Comparison of ENCODE assay signal across 26 mouse cellular contexts in genomic region chr4:99273466-99273865, GRCm38 (mm10). TPM values are rescaled to one million over a fixed set of nuclear protein-coding genes. Genes with fewer than 3 reads are reported as not detected.
A peak's percentile ranks its signal among the peaks of the same experiment; 100 is the strongest.
DNase-seq lines count a peak whose midpoint lies in the region; ATAC-seq lines count a peak whose summit lies in the region.
"Had no signal": no experiment of that assay in that cellular context is flagged by ENCODE, and none has a peak within 500 bp of the region (broad histone marks: within the 10 kb centered on the region; RNA-seq: fewer than 3 reads in every experiment).

No protein-coding gene starts in this region.

- H3K9me3 ChIP-seq in forebrain, embryonic 14.5 days (replicated peaks; ENCODE audit: control insufficient read depth, low read length), result no peaks in the 10 kb centered on the region
- H3K9me3 ChIP-seq in forebrain, embryonic 11.5 days (ENCODE audit: control insufficient read depth, low read length), result no peaks in the 10 kb centered on the region; the same call in 1 of the 2 replicates
- no peaks in the 10 kb centered on the region for H3K9me3 ChIP-seq in midbrain, embryonic 11.5 days (ENCODE audit: control insufficient read depth, low read length)
- peaks cover 4% of the 10 kb centered on the region; the same call in 1 of the 2 replicates for H3K9me3 ChIP-seq in midbrain, embryonic 10.5 days (replicated peaks)
- H3K9me3 ChIP-seq: embryonic facial prominence, embryonic 10.5 days; embryonic facial prominence, embryonic 12.5 days had no signal

- no peak overlapping the region for H3K4me3 ChIP-seq in forebrain, embryonic 14.5 days (ENCODE audit: low read depth, low read length)
- H3K4me3 ChIP-seq in forebrain, embryonic 11.5 days (ENCODE audit: low read depth, low read length), result no peak overlapping the region
- no peak overlapping the region for H3K4me3 ChIP-seq in midbrain, embryonic 11.5 days (ENCODE audit: low read depth, low read length)
- H3K4me3 ChIP-seq in midbrain, embryonic 10.5 days, result no peak overlapping the region
- H3K4me3 ChIP-seq: embryonic facial prominence, embryonic 10.5 days; embryonic facial prominence, embryonic 12.5 days; erythroblast, embryonic 14.5 days had no signal

- no peaks in the 10 kb centered on the region for H3K36me3 ChIP-seq in forebrain, embryonic 14.5 days (ENCODE audit: control insufficient read depth, insufficient read depth, low read length)
- no peaks in the 10 kb centered on the region for H3K36me3 ChIP-seq in forebrain, embryonic 11.5 days (ENCODE audit: control insufficient read depth, insufficient read depth, low read length)
- no peaks in the 10 kb centered on the region for H3K36me3 ChIP-seq in midbrain, embryonic 11.5 days (ENCODE audit: control insufficient read depth, insufficient read depth, low read length)
- peaks cover 13% of the 10 kb centered on the region; the same call in 1 of the 2 replicates for H3K36me3 ChIP-seq in midbrain, embryonic 10.5 days
- H3K36me3 ChIP-seq: G1E had no signal

- peaks cover 18% of the 10 kb centered on the region for H3K4me1 ChIP-seq in forebrain, embryonic 14.5 days (ENCODE audit: control insufficient read depth, insufficient read depth, low read length)
- peaks cover 2% of the 10 kb centered on the region; the same call in 1 of the 2 replicates for H3K4me1 ChIP-seq in forebrain, embryonic 11.5 days (replicated peaks; ENCODE audit: control insufficient read depth, insufficient read depth, low read length)
- peaks cover 20% of the 10 kb centered on the region for H3K4me1 ChIP-seq in midbrain, embryonic 11.5 days (ENCODE audit: control insufficient read depth, insufficient read depth, low read length)
- peaks cover 30% of the 10 kb centered on the region for H3K4me1 ChIP-seq in midbrain, embryonic 10.5 days
- H3K4me1 ChIP-seq: embryonic facial prominence, embryonic 12.5 days had no signal

- WGBS in forebrain, embryonic 14.5 days, result 56% methylated on average over 3 of the region's 3 CpGs
- 84% methylated on average over 3 of the region's 3 CpGs for WGBS in forebrain, embryonic 11.5 days
- 96% methylated on average over 3 of the region's 3 CpGs for WGBS in midbrain, embryonic 11.5 days
- WGBS in midbrain, embryonic 10.5 days, result 90% methylated on average over 3 of the region's 3 CpGs

- H3K27ac ChIP-seq in forebrain, embryonic 14.5 days (ENCODE audit: low read depth, low read length), result no peak overlapping the region
- H3K27ac ChIP-seq in forebrain, embryonic 11.5 days (ENCODE audit: low read depth, low read length), result no peak overlapping the region
- no peak overlapping the region; the same call in 1 of the 2 replicates for H3K27ac ChIP-seq in midbrain, embryonic 11.5 days (ENCODE audit: low read depth, low read length)
- H3K27ac ChIP-seq in midbrain, embryonic 10.5 days (replicated peaks), result no peak overlapping the region; the same call in 1 of the 2 replicates
- H3K27ac ChIP-seq: embryonic facial prominence, embryonic 12.5 days had no signal

- H3K4me2 ChIP-seq in forebrain, embryonic 14.5 days (ENCODE audit: low read length), result no peak overlapping the region
- H3K4me2 ChIP-seq in forebrain, embryonic 11.5 days (ENCODE audit: low read depth, low read length, severe bottlenecking), result no peak overlapping the region
- H3K4me2 ChIP-seq in midbrain, embryonic 11.5 days, result no peak overlapping the region
- H3K4me2 ChIP-seq: embryonic facial prominence, embryonic 12.5 days had no signal

- 0 out of 2 replicates have a peak, but pooled peaks have one; percentile 13 for ATAC-seq in forebrain, embryonic 14.5 days
- ATAC-seq in forebrain, embryonic 11.5 days (replicated peaks; ENCODE audit: low FRiP score), result no peak
- ATAC-seq in midbrain, embryonic 11.5 days (ENCODE audit: low FRiP score), result no peak
- no peak for ATAC-seq in erythroblast, adult 5-6 weeks (replicated peaks; ENCODE audit: low FRiP score, poor library complexity, severe bottlenecking)
- ATAC-seq: activated CD4-positive, CD25-positive, alpha-beta regulatory T cell, adult 4 months; CD4-positive, CD25-positive, alpha-beta regulatory T cell, adult 4 months; Patski had no signal

- peak; percentile 40 for DNase-seq in forebrain, embryonic 14.5 days (ENCODE audit: low spot score)
- no peak for DNase-seq in forebrain, embryonic 11.5 days (ENCODE audit: low spot score)
- DNase-seq in heart, adult 11 months, result peak; percentile 7
- no peak for DNase-seq in heart, postnatal 10 days
- DNase-seq in midbrain, embryonic 11.5 days (ENCODE audit: low spot score, missing footprints), result peak; percentile 73
- DNase-seq in midbrain, embryonic 10.5 days (ENCODE audit: low spot score), result no peak
- peak; percentile 40 for DNase-seq in brain, adult 2 months (ENCODE audit: low read depth, low spot score)
- DNase-seq: adrenal gland, adult 8-10 months; adrenal gland, postnatal 14 days; adrenal gland, postnatal 36 days; B cell, adult 2 months; cerebellum, adult 11-12 months; cerebellum, adult 2 months; cerebellum, adult 9-10 months; cerebellum, postnatal 25 days had no signal

- no peak overlapping the region for H3K9ac ChIP-seq in forebrain, embryonic 14.5 days (ENCODE audit: low read length)
- H3K9ac ChIP-seq in forebrain, embryonic 11.5 days (ENCODE audit: low read length), result no peak overlapping the region
- no peak overlapping the region for H3K9ac ChIP-seq in midbrain, embryonic 11.5 days (ENCODE audit: low read length)
- H3K9ac ChIP-seq: embryonic facial prominence, embryonic 12.5 days had no signal

- intact Hi-C loops in heart, postnatal 10 days (cut with DNase I), result no loop called here

- H3K27me3 ChIP-seq in forebrain, embryonic 14.5 days (replicated peaks; ENCODE audit: control insufficient read depth, insufficient read depth, low read length), result no peaks in the 10 kb centered on the region
- no peaks in the 10 kb centered on the region for H3K27me3 ChIP-seq in forebrain, embryonic 11.5 days (ENCODE audit: control insufficient read depth, insufficient read depth, low read length)
- H3K27me3 ChIP-seq in midbrain, embryonic 11.5 days (ENCODE audit: control insufficient read depth, insufficient read depth, low read length), result no peaks in the 10 kb centered on the region
- H3K27me3 ChIP-seq in midbrain, embryonic 10.5 days (ENCODE audit: low read depth, poor library complexity, severe bottlenecking), result no peaks in the 10 kb centered on the region
- H3K27me3 ChIP-seq: CH12.LX; embryonic facial prominence, embryonic 12.5 days; forebrain, embryonic 13.5 days; Patski had no signal

RNA-seq across cellular contexts. Expression of gene Gm12689, which starts 22.2 kb away (rescaled TPM):
- polyA plus RNA-seq in forebrain, embryonic 14.5 days (2014; fragmentation: Nextera tagmentation; extraction: Ambion mirVana), result 0.25 and 0.37 TPM in 2 replicates
- polyA plus RNA-seq in forebrain, embryonic 11.5 days (2014; fragmentation: Nextera tagmentation; extraction: Ambion mirVana), result 0.36 TPM in 1 of 2 replicates, not detected in the other
- total RNA-seq in heart, postnatal 10 days (2021), result not detected
- polyA plus RNA-seq in midbrain, embryonic 11.5 days (2014; fragmentation: Nextera tagmentation; extraction: Ambion mirVana), result 0.33 TPM in 1 of 2 replicates, not detected in the other
- not detected in 2 replicates for polyA plus RNA-seq in midbrain, embryonic 10.5 days (2016; fragmentation: Nextera tagmentation; extraction: Ambion mirVana)
- not detected in 2 replicates for total RNA-seq in erythroblast, adult 5-6 weeks (2015; ENCODE audit: low replicate concordance)
- total RNA-seq in erythroblast, adult 5-6 weeks (2017; ENCODE audit: low replicate concordance), result 2.1 TPM in 1 of 2 replicates, not detected in the other
- total RNA-seq: adrenal gland, adult 18-20 months; adrenal gland, postnatal 14 days; CH12.LX; G1E had no signal
- polyA plus RNA-seq: activated CD4-positive, CD25-positive, alpha-beta regulatory T cell, adult 4 months; embryonic facial prominence, embryonic 10.5 days; erythroblast, embryonic 14.5 days; G1E; Patski had no signal

Comparison
In these comparisons a context has a peak if more than half of its experiments do, and no peak if none do; other contexts are left out.
1. DNase-seq: peak in forebrain, embryonic 14.5 days (single experiment), heart, adult 11 months (single experiment), midbrain, embryonic 11.5 days (single experiment) and brain, adult 2 months (single experiment); none in forebrain, embryonic 11.5 days (single experiment), heart, postnatal 10 days (0 of 2) and midbrain, embryonic 10.5 days (single experiment).